Mouse (Mus musculus): ENCODE data around the gene Arf3.

Gene Arf3

GRCm38 (mm10) chr15:98722854-98723253, 40.2 kb downstream of the Arf3 start:
- no peak for DNase-seq (ENCODE audit: low spot score)

- DNase-seq (ENCODE audit: low spot score): no peak
Measured at GRCm38 (mm10) chr15:98722191-98722590, 40.8 kb downstream of the Arf3 start.

GRCm38 (mm10) chr15:98717301-98717700, 45.7 kb downstream of the Arf3 start:
- DNase-seq (ENCODE audit: low spot score): no peak

- no peak for DNase-seq (ENCODE audit: low spot score)
Measured at GRCm38 (mm10) chr15:98714230-98714652, 48.8 kb downstream of the Arf3 start.

- DNase-seq (ENCODE audit: low spot score): peak; percentile 36
Measured at GRCm38 (mm10) chr15:98710442-98710841, 52.6 kb downstream of the Arf3 start.

GRCm38 (mm10) chr15:98707766-98708372, 55.1 kb downstream of the Arf3 start, which contains the start of gene Ccdc65:
TSS of gene Ccdc65 (plus strand) at chr15:98708207.
- DNase-seq (ENCODE audit: low spot score): peak; percentile 87

GRCm38 (mm10) chr15:98704312-98704711, 58.7 kb downstream of the Arf3 start:
- DNase-seq (ENCODE audit: low spot score): no peak

- peak; percentile 93 for DNase-seq (ENCODE audit: low spot score)
Measured at GRCm38 (mm10) chr15:98699190-98700105, 63.6 kb downstream of the Arf3 start.

GRCm38 (mm10) chr15:98696216-98696615, 66.8 kb downstream of the Arf3 start:
- DNase-seq (ENCODE audit: low spot score): no peak

GRCm38 (mm10) chr15:98695726-98696125, 67.3 kb downstream of the Arf3 start:
- no peak for DNase-seq (ENCODE audit: low spot score)

GRCm38 (mm10) chr15:98692171-98692715, 70.8 kb downstream of the Arf3 start:
- DNase-seq (ENCODE audit: low spot score): no peak

- no peak for DNase-seq (ENCODE audit: low spot score)
Measured at GRCm38 (mm10) chr15:98691486-98692147, 71.4 kb downstream of the Arf3 start.

- no peak for DNase-seq (ENCODE audit: low spot score)
Measured at GRCm38 (mm10) chr15:98689682-98690081, 73.3 kb downstream of the Arf3 start.

All from MN1 (cell line).